Mouse (Mus musculus): ENCODE results near the gene Ubc. TPM values are rescaled to one million over a fixed set of nuclear protein-coding genes. Genes with fewer than 3 reads are reported as not detected.
"Not testable (repeated sequence)": the region's sequence is repeated elsewhere in the genome, so short reads cannot be mapped to it uniquely, and the experiment has no call there.

Ubc gene
- polyA plus RNA-seq, 1 experiment: 585 TPM

DNA sequence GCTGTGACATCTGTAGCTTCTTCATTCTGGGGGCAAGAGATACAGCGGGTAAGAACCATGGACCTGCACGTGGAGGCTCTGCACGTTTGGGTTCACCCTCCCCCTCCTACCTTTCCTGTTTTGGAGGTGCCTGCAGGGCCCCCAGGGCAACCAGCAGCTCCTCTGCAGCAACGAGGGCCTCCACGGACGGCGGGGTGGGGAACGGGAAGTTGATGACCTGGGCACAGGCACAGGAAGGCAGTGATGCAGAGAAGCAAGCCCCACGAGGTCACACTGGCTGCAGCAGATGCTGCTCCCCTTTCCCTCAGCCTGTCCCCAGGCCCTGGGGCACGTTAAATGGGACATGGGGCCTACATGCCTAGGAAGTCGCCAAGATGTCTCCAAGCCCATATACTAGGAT lies 29.1 kb upstream of the Ubc start:
- Histone ChIP-seq H3K27ac (ENCODE audit: control insufficient read depth, insufficient read depth, low read length) (no peak overlapping the region), H3K4me1 (replicated peaks; ENCODE audit: control insufficient read depth, insufficient read depth, low read length) (no peaks in the 10 kb centered on the region), H3K36me3 (ENCODE audit: control insufficient read depth, insufficient read depth, low read length) (peaks cover 32% of the 10 kb centered on the region), H3K27me3 (ENCODE audit: control insufficient read depth, insufficient read depth, low read length) (no peaks in the 10 kb centered on the region), H3K4me3 (ENCODE audit: control insufficient read depth, insufficient read depth, low read length) (no peak overlapping the region)
- DNase-seq: no peak
- TF ChIP-seq POLR2A (IDR thresholded peaks at IDR 0.05; ENCODE audit: control insufficient read depth, extremely low read depth, insufficient read depth, low read length, poor library complexity) (no peak), CTCF (IDR thresholded peaks at IDR 0.05; ENCODE audit: borderline replicate concordance, control insufficient read depth, extremely low read depth, insufficient read depth, low read length, poor library complexity) (no peak)
- WGBS: 44% methylated on average over 11 of the region's 11 CpGs

DNA sequence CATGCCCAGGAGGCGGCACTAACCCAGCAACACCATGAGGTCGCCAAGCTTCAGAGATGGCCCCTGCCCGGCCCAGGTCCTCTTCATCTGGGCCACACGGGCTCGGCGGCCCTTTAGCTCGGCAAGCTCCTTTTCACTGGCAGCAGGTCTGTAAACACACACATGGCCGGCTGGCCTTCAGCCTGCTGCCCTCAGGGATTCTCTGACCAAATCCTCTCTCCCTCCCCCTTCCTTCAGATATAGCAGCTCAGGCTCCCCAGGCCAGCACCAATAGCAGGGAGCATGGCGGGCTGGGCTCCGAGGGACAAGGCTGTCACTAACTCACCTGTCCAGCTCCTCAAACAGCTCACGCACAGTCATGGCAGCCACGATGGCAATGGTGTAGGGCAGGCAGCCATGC lies 28.6 kb upstream of the Ubc start:
- Histone ChIP-seq H3K4me1 (replicated peaks; ENCODE audit: control insufficient read depth, insufficient read depth, low read length) (no peaks in the 10 kb centered on the region), H3K36me3 (ENCODE audit: control insufficient read depth, insufficient read depth, low read length) (peaks cover 32% of the 10 kb centered on the region), H3K27ac (ENCODE audit: control insufficient read depth, insufficient read depth, low read length) (no peak overlapping the region), H3K27me3 (ENCODE audit: control insufficient read depth, insufficient read depth, low read length) (no peaks in the 10 kb centered on the region), H3K4me3 (ENCODE audit: control insufficient read depth, insufficient read depth, low read length) (no peak overlapping the region)
- no peak for DNase-seq
- no peak for TF ChIP-seq POLR2A (IDR thresholded peaks at IDR 0.05; ENCODE audit: control insufficient read depth, extremely low read depth, insufficient read depth, low read length, poor library complexity)
- TF ChIP-seq CTCF (IDR thresholded peaks at IDR 0.05; ENCODE audit: borderline replicate concordance, control insufficient read depth, extremely low read depth, insufficient read depth, low read length, poor library complexity): no peak
- 94% methylated on average over 12 of the region's 12 CpGs for WGBS

DNA sequence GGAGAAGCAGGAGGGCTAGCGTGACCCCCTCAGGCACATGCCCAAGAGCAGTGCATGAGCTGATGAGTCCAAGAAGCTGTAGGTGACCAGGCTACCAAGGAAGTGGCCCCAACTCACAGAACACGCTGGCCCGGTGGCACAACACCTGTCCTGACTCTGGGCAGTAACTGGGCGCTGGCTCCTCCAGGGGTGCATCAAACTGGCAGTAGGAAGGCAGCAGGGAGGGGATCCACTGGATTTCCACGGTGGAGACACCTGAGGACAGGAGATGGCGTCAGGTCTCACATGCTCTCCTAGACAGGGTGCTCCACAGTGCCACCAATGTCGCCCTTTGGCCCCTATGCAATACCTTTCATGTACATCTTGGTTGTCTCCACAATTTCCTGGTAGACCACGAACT lies 26.2 kb upstream of the Ubc start:
- Histone ChIP-seq H3K36me3 (ENCODE audit: control insufficient read depth, insufficient read depth, low read length) (peaks cover 32% of the 10 kb centered on the region), H3K4me1 (replicated peaks; ENCODE audit: control insufficient read depth, insufficient read depth, low read length) (no peaks in the 10 kb centered on the region), H3K4me3 (ENCODE audit: control insufficient read depth, insufficient read depth, low read length) (no peak overlapping the region), H3K27ac (ENCODE audit: control insufficient read depth, insufficient read depth, low read length) (no peak overlapping the region), H3K27me3 (ENCODE audit: control insufficient read depth, insufficient read depth, low read length) (no peaks in the 10 kb centered on the region)
- no peak for DNase-seq
- TF ChIP-seq CTCF (IDR thresholded peaks at IDR 0.05; ENCODE audit: borderline replicate concordance, control insufficient read depth, extremely low read depth, insufficient read depth, low read length, poor library complexity) (no peak), POLR2A (IDR thresholded peaks at IDR 0.05; ENCODE audit: control insufficient read depth, extremely low read depth, insufficient read depth, low read length, poor library complexity) (no peak)
- WGBS: 91% methylated on average over 8 of the region's 8 CpGs

DNA sequence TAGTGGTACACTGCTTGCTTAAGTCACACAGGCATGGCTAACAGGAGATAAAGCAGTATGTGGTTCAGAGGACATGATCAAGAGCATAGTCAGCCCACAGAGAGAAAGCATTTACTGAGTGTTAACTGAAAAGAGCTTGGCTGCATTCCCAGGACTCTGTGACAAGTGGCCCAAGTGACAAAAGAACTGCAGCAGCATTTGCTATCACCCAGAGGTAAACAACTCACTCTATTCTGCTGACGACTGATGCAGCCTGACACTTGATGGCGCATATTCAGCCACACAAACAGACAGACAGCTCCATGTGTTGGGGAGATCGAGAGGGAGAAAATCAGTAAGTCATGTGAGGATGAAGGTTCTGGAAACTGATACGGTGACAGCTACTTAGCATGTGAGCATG lies 23.8 kb upstream of the Ubc start:
- TF ChIP-seq POLR2A (IDR thresholded peaks at IDR 0.05; ENCODE audit: control insufficient read depth, extremely low read depth, insufficient read depth, low read length, poor library complexity) (no peak), CTCF (IDR thresholded peaks at IDR 0.05; ENCODE audit: borderline replicate concordance, control insufficient read depth, extremely low read depth, insufficient read depth, low read length, poor library complexity) (no peak)
- no peaks in the 10 kb centered on the region for H3K27me3 ChIP-seq (ENCODE audit: control insufficient read depth, insufficient read depth, low read length)
- H3K36me3 ChIP-seq (ENCODE audit: control insufficient read depth, insufficient read depth, low read length): peaks cover 26% of the 10 kb centered on the region
- H3K4me1 ChIP-seq (replicated peaks; ENCODE audit: control insufficient read depth, insufficient read depth, low read length): no peaks in the 10 kb centered on the region
- DNase-seq: no peak
- WGBS: 93% methylated on average over 4 of the region's 4 CpGs
- no peak overlapping the region for H3K27ac ChIP-seq (ENCODE audit: control insufficient read depth, insufficient read depth, low read length)
- no peak overlapping the region for H3K4me3 ChIP-seq (ENCODE audit: control insufficient read depth, insufficient read depth, low read length)

DNA sequence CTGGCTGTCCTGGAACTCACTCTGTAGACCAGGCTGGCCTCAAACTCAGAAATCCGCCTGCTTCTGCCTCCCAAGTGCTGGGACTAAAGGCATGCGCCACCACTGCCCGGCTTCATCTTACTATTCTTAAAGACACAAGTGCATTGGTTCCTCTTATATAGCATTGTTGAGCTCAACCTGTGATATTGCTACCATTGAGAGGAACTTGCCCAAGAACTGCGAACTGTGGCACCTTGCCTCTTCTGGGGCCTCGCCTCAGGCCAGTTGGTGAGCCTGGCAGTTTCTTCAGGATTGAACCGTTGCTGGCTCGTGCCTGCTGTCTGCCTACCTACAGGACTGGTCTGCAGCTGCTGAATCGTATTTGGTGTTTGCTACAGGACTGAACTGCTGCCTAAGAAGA lies 22.5 kb upstream of the Ubc start:
- H3K27ac ChIP-seq (ENCODE audit: control insufficient read depth, insufficient read depth, low read length); H3K27me3 ChIP-seq (ENCODE audit: control insufficient read depth, insufficient read depth, low read length); H3K4me3 ChIP-seq (ENCODE audit: control insufficient read depth, insufficient read depth, low read length); H3K4me1 ChIP-seq (replicated peaks; ENCODE audit: control insufficient read depth, insufficient read depth, low read length); DNase-seq: not testable (repeated sequence)
- peaks cover 26% of the 10 kb centered on the region for H3K36me3 ChIP-seq (ENCODE audit: control insufficient read depth, insufficient read depth, low read length)
- 91% methylated on average over 8 of the region's 8 CpGs for WGBS

DNA sequence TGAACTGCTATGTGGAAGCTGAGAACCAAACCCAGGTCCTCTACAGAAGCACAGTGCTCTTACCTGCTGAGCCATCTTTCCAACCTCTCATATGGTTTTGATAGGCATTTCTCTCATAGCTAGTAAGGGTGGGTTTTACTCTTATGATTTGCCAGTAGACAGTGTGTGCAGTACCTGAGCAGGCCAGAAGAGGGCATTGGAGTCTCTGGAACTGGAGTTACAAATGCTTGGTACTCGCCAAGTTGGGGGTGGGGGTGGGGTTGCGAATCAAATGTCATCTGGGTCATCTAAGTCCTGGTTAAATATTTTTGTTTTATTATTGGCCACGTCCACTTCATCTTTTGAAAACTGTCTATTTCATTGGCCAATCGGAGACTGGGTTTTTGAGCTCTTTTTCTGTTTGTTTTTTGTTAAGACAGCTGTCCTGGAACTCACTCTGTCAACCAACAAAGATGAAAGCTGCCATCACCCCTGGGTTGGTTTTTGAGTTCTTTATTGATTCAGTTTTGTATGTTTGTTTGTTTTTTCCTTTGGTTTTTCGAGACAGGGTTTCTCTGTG lies 22.0 kb upstream of the Ubc start:
- Histone ChIP-seq H3K36me3 (ENCODE audit: control insufficient read depth, insufficient read depth, low read length) (peaks cover 22% of the 10 kb centered on the region), H3K27ac (ENCODE audit: control insufficient read depth, insufficient read depth, low read length) (no peak overlapping the region), H3K4me1 (replicated peaks; ENCODE audit: control insufficient read depth, insufficient read depth, low read length) (peaks cover 5% of the 10 kb centered on the region), H3K27me3 (ENCODE audit: control insufficient read depth, insufficient read depth, low read length) (no peaks in the 10 kb centered on the region), H3K4me3 (ENCODE audit: control insufficient read depth, insufficient read depth, low read length) (no peak overlapping the region)
- WGBS: 72% methylated on average over 5 of the region's 5 CpGs
- TF ChIP-seq CTCF (IDR thresholded peaks at IDR 0.05; ENCODE audit: borderline replicate concordance, control insufficient read depth, extremely low read depth, insufficient read depth, low read length, poor library complexity): no peak
- no peak for TF ChIP-seq POLR2A (IDR thresholded peaks at IDR 0.05; ENCODE audit: control insufficient read depth, extremely low read depth, insufficient read depth, low read length, poor library complexity)
- DNase-seq: peak; percentile 85

DNA sequence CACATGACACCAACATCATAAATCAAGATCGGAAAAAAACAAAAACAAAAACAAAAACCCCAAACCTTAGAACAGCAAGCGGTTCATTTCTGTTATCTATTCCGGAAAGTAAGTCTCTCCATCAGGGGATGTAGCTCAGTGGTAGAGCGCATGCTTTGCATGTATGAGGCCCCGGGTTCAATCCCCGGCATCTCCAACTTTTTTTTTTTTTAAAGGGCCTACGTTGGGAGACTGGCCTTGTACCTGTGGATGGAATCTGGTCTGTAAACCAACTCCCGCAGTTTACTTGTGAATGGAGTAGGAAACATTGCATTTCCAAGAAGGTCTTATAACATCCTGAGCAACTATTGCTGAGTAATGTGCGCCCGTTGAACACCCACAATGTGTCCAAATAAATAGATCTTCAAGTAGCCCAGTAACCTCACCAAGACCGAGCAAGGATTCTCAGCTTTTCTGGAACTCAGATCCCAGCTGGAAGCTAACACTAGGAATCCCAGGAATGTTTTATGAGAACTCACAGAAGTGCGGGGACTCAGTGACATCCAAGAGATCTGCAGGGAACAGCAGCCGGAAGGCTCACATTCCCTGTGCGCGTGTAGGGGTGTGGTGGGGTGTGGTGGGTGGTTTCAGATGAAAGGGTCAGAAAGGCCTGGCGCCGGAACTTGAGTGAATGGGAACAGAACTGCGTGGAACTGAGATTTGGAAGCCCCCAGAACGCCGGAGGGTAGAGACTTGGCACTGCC lies 19.5 kb upstream of the Ubc start:
- Histone ChIP-seq H3K36me3 (ENCODE audit: control insufficient read depth, insufficient read depth, low read length) (no peaks in the 10 kb centered on the region; the same call in 1 of the 2 replicates), H3K27ac (ENCODE audit: control insufficient read depth, insufficient read depth, low read length) (no peak overlapping the region), H3K4me1 (replicated peaks; ENCODE audit: control insufficient read depth, insufficient read depth, low read length) (peaks cover 20% of the 10 kb centered on the region), H3K4me3 (ENCODE audit: control insufficient read depth, insufficient read depth, low read length) (no peak overlapping the region), H3K27me3 (ENCODE audit: control insufficient read depth, insufficient read depth, low read length) (no peaks in the 10 kb centered on the region)
- no peak for DNase-seq
- TF ChIP-seq POLR2A (IDR thresholded peaks at IDR 0.05; ENCODE audit: control insufficient read depth, extremely low read depth, insufficient read depth, low read length, poor library complexity) (no peak), CTCF (IDR thresholded peaks at IDR 0.05; ENCODE audit: borderline replicate concordance, control insufficient read depth, extremely low read depth, insufficient read depth, low read length, poor library complexity) (no peak)
- 64% methylated on average over 20 of the region's 20 CpGs for WGBS
